Mouse (Mus musculus): Measurements from ENCODE around the gene Lrpap1.

DNA sequence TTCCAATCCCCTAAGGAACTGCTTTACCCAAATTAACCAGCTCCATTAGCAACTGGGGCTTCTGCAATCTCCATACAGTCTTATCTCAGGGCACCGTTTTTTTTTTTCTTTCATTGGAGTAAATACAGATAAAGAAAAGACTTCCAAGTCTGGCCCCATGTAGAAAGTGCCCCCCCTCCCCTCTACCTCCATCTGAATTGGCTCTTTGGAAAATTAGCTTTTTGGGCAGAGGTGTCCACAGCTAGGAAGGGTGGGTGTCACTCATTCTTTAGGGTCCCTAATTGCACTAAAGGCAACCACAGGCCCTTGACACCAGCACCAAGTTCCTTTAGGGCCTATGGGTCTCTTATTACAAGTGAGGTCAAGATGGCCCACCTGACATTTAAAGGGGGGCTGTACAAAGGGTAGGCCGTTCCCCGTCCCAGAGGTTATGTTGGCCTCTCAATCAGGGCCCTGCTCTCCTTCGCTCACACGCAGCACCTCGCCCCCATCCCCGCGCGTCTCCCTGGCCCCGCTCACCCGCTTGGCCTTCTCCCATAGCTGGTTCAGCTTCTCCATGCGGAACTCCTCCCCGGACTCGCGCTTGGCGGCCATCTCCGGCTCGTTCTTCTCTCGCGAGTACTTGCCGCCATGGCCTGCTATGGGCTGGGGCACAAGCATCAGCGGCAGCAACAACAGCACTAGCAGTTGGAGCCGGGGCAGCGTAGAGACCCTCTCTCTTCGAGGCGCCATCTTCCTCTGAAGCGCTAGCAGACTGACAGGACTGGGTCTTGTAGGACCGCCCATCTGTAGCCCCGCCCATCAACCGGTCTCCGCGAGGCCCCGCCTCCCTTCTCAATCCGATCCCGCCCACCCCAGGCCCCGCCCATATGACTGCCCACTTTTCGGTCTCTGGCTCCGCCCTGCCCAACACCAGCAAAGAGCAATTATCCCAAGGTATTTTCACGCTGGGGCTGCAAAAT, at the start of gene Lrpap1:
- TF ChIP-seq CTCF (IDR thresholded peaks at IDR 0.05; ENCODE audit: low read depth): no peak
- no peak for TF ChIP-seq EP300 (IDR thresholded peaks at IDR 0.05; ENCODE audit: low read depth)

Data from liver, embryonic 14.5 days (tissue).